Mouse (Mus musculus): ENCODE data around the gene Serpina12. TPM values are rescaled to one million over a fixed set of nuclear protein-coding genes. Genes with fewer than 3 reads are reported as not detected.
A peak's percentile ranks its signal among the peaks of the same experiment; 100 is the strongest.

Gene Serpina12
- polyA plus RNA-seq, 1 experiment from 2014 or later: not detected

DNA sequence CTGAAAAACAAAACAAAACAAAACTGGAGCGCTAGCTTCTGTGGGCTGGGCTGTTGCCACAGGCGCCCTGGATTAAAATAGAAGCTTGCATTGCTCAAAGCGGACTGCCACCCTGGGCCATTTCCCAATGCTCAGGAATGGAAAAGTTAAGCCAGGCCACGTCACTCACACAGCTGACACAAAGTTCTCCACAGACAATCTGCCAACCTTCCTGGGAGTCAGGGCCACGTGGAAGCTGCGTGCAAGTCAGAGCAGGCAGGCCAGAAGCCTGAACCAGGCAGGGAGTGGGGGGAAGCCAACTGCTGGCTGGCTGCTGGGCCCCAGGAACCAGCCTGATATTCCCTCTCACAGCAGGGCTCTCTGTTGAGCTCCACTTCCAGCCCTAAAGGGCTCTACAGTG, 2.8 kb downstream of the Serpina12 start:
- Histone ChIP-seq H3K27me3 (replicated peaks; ENCODE audit: control insufficient read depth, insufficient read depth, low read length) (no peaks in the 10 kb centered on the region), H3K9me3 (replicated peaks; ENCODE audit: control insufficient read depth, low read length) (no peaks in the 10 kb centered on the region), H3K4me3 (ENCODE audit: low read depth, low read length) (no peak overlapping the region), H3K4me1 (ENCODE audit: control insufficient read depth, insufficient read depth, low read length) (no peaks in the 10 kb centered on the region), H3K9ac (ENCODE audit: low read length) (no peak overlapping the region), H3K4me2 (ENCODE audit: low read length) (no peak overlapping the region), H3K36me3 (ENCODE audit: control insufficient read depth, insufficient read depth, low read length) (no peaks in the 10 kb centered on the region), H3K27ac (ENCODE audit: low read depth, low read length) (no peak overlapping the region)
- ATAC-seq: no peak
- no peak for DNase-seq (ENCODE audit: low spot score)
- WGBS: 66% methylated on average over 6 of the region's 6 CpGs

DNA sequence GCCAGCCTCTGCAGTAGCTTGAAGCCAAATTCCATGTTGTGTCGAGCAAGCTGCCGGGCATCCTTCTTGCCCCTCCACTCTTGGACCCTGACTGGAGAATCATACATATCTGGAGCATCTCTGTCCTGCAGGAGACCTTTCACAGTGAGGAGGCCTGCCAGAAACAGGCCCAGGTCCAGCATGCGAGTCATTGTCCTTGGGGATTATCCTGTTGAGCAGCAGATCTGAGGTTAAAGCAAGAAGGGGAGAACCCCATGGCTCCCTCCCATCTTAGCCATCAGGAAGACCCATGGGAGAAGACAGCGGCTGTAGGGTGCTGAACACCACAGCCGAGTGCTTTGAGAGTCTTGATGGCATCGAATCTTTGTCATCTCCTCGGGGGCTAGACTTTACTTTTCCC, 6.1 kb downstream of the Serpina12 start:
- Histone ChIP-seq H3K4me1 (ENCODE audit: control insufficient read depth, insufficient read depth, low read length) (no peaks in the 10 kb centered on the region), H3K27ac (ENCODE audit: low read depth, low read length) (no peak overlapping the region), H3K4me2 (ENCODE audit: low read length) (no peak overlapping the region), H3K4me3 (ENCODE audit: low read depth, low read length) (no peak overlapping the region), H3K9me3 (replicated peaks; ENCODE audit: control insufficient read depth, low read length) (no peaks in the 10 kb centered on the region), H3K9ac (ENCODE audit: low read length) (no peak overlapping the region), H3K27me3 (replicated peaks; ENCODE audit: control insufficient read depth, insufficient read depth, low read length) (no peaks in the 10 kb centered on the region), H3K36me3 (ENCODE audit: control insufficient read depth, insufficient read depth, low read length) (no peaks in the 10 kb centered on the region)
- 90% methylated on average over 7 of the region's 7 CpGs for WGBS
- DNase-seq (ENCODE audit: low spot score) (no peak), ATAC-seq (no peak)

DNA sequence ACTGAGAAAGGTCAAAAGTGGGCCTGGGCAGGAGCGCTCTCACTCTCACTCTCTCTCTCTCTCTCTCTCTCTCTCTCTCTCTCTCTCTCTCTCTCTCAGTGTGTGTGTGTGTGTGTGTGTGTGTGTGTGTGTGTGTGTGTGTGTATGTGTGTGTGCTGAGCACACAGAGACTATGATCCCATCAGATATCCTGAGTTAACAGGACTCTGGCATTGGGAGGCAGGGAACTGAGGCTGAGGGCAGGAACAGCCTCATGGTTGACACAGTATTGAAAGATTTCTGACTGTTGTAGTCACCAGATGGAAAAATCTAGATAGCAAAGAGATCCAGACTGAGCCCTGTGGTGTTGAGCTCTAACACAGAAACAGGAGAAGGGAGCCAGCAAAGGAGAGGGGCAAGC, 10.5 kb downstream of the Serpina12 start:
- DNase-seq (ENCODE audit: low spot score) (no peak), ATAC-seq (no peak)
- Histone ChIP-seq H3K36me3 (ENCODE audit: control insufficient read depth, insufficient read depth, low read length) (no peaks in the 10 kb centered on the region), H3K9me3 (replicated peaks; ENCODE audit: control insufficient read depth, low read length) (no peaks in the 10 kb centered on the region), H3K27ac (ENCODE audit: low read depth, low read length) (no peak overlapping the region), H3K9ac (ENCODE audit: low read length) (no peak overlapping the region), H3K4me2 (ENCODE audit: low read length) (no peak overlapping the region), H3K4me1 (ENCODE audit: control insufficient read depth, insufficient read depth, low read length) (no peaks in the 10 kb centered on the region), H3K4me3 (ENCODE audit: low read depth, low read length) (no peak overlapping the region), H3K27me3 (replicated peaks; ENCODE audit: control insufficient read depth, insufficient read depth, low read length) (no peaks in the 10 kb centered on the region)
- WGBS: 100% methylated on average over 1 of the region's 1 CpGs

DNA sequence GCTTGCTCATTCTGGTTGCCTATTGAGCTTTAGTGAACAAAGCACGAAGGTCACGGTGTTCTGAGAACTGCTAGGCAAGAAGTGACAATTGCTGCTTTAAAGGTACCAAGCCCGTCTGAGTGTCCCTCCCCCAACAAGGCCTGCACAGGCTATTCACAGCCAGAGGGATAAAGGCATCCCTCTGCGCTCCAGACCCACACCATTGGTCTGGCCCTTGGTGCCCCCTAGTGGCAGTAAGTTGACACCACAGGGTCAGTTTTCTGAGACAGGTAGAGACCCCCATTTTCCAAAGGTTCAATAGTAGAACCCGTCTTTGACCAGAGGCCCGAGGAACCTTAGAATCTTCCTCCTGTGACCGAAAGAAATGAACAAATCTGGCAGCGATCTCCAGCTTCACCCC, 14.3 kb downstream of the Serpina12 start:
- Histone ChIP-seq H3K9me3 (replicated peaks; ENCODE audit: control insufficient read depth, low read length) (no peaks in the 10 kb centered on the region), H3K36me3 (ENCODE audit: control insufficient read depth, insufficient read depth, low read length) (no peaks in the 10 kb centered on the region), H3K9ac (ENCODE audit: low read length) (no peak overlapping the region), H3K27ac (ENCODE audit: low read depth, low read length) (no peak overlapping the region), H3K4me1 (ENCODE audit: control insufficient read depth, insufficient read depth, low read length) (no peaks in the 10 kb centered on the region), H3K4me3 (ENCODE audit: low read depth, low read length) (no peak overlapping the region), H3K27me3 (replicated peaks; ENCODE audit: control insufficient read depth, insufficient read depth, low read length) (no peaks in the 10 kb centered on the region), H3K4me2 (ENCODE audit: low read length) (no peak overlapping the region)
- 39% methylated on average over 8 of the region's 8 CpGs for WGBS
- DNase-seq (ENCODE audit: low spot score): peak; percentile 1
- no peak for ATAC-seq

DNA sequence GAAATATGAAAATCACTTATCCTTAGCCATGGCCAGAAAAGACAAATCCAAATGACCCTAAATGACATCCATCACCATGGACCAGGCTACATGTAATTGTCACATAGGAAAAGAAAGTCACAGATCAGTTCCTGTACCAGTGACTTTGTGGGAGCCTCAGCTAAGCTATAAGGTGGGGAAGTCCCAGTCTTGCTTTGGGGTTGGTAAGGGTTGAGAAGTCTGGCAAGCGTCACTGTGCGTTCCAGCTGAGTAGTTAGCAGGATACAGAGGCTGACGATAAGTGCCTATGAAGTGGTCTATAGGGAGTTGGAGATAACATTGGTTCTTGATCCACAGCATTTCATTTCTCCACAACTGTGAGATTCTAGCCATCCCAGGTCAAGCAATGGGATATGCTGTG, 29.0 kb downstream of the Serpina12 start:
- no peaks in the 10 kb centered on the region for H3K27me3 ChIP-seq (replicated peaks; ENCODE audit: control insufficient read depth, insufficient read depth, low read length)
- no peaks in the 10 kb centered on the region for H3K36me3 ChIP-seq (ENCODE audit: control insufficient read depth, insufficient read depth, low read length)
- WGBS: 90% methylated on average over 3 of the region's 3 CpGs

DNA sequence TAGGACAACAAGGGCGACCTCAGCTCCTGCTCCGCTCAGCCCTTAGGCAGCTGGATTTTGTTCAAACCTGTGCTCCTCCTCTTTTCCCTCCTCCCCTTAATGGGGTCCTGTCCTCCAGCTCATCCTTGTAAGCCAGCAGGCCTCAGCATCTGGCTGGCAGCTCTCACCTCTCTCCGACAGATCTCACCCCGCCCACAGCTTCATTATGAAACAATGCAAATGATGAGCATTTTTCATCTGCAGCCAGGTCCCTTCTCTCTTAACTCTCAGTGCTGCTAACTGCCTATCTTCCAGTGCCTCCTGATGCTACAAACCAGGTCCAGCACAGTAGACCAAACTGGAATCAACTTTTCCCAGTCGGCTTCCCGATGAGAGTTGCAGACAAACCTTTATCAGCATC, 30.6 kb downstream of the Serpina12 start, which contains the start of gene Serpina9:
Gene Serpina9 (minus strand): TSS at position 136 of the 400 bp plus-strand sequence.
- Histone ChIP-seq H3K4me3 (ENCODE audit: low read depth, low read length) (no peak within 1 kb of the TSS), H3K4me2 (ENCODE audit: low read length) (no peak within 1 kb of the TSS), H3K9me3 (replicated peaks; ENCODE audit: control insufficient read depth, low read length) (no peaks in the 10 kb centered on the region), H3K4me1 (ENCODE audit: control insufficient read depth, insufficient read depth, low read length) (no peaks in the 10 kb centered on the region), H3K27ac (ENCODE audit: low read depth, low read length) (no peak within 1 kb of the TSS), H3K9ac (ENCODE audit: low read length) (no peak within 1 kb of the TSS), H3K36me3 (ENCODE audit: control insufficient read depth, insufficient read depth, low read length) (no peaks in the 10 kb centered on the region), H3K27me3 (replicated peaks; ENCODE audit: control insufficient read depth, insufficient read depth, low read length) (no peaks in the 10 kb centered on the region)
- ATAC-seq (no peak), DNase-seq (ENCODE audit: low spot score) (no peak)
- 92% methylated on average over 6 of the region's 6 CpGs for WGBS

More for the DNA sequence above, 29.0 kb downstream of the Serpina12 start:
- Histone ChIP-seq H3K9me3 (replicated peaks; ENCODE audit: control insufficient read depth, low read length) (no peaks in the 10 kb centered on the region), H3K9ac (ENCODE audit: low read length) (no peak overlapping the region), H3K4me1 (ENCODE audit: control insufficient read depth, insufficient read depth, low read length) (no peaks in the 10 kb centered on the region), H3K4me3 (ENCODE audit: low read depth, low read length) (no peak overlapping the region), H3K4me2 (ENCODE audit: low read length) (no peak overlapping the region), H3K27ac (ENCODE audit: low read depth, low read length) (no peak overlapping the region)
- ATAC-seq: no peak
- no peak for DNase-seq (ENCODE audit: low spot score)

DNA sequence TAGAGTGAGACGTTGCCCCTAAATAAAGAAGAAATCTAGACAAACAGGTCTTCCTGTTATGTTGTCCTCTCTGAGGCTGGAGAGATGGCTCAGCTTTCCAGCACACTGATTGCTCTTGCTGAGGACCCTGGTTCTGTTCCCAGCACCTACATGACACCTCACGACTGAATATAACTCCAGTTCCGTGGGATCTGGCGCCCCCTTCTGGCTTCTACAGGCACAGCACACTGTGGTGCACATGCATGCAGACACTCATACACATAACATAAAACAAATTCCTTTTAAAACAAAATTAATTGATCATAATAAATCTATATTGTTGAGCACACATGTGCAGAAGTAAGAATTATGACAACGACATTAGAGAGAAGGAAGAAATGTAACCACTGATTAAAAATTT, 39.6 kb downstream of the Serpina12 start:
- H3K9me3 ChIP-seq (replicated peaks; ENCODE audit: control insufficient read depth, low read length): no peaks in the 10 kb centered on the region
- no peak for ATAC-seq
- H3K27ac ChIP-seq (ENCODE audit: low read depth, low read length): no peak overlapping the region
- H3K4me3 ChIP-seq (ENCODE audit: low read depth, low read length): no peak overlapping the region
- no peak overlapping the region for H3K9ac ChIP-seq (ENCODE audit: low read length)
- no peaks in the 10 kb centered on the region for H3K36me3 ChIP-seq (ENCODE audit: control insufficient read depth, insufficient read depth, low read length)
- H3K27me3 ChIP-seq (replicated peaks; ENCODE audit: control insufficient read depth, insufficient read depth, low read length): no peaks in the 10 kb centered on the region
- no peaks in the 10 kb centered on the region for H3K4me1 ChIP-seq (ENCODE audit: control insufficient read depth, insufficient read depth, low read length)
- no peak for DNase-seq (ENCODE audit: low spot score)
- no peak overlapping the region for H3K4me2 ChIP-seq (ENCODE audit: low read length)
- WGBS: 83% methylated on average over 5 of the region's 5 CpGs

DNA sequence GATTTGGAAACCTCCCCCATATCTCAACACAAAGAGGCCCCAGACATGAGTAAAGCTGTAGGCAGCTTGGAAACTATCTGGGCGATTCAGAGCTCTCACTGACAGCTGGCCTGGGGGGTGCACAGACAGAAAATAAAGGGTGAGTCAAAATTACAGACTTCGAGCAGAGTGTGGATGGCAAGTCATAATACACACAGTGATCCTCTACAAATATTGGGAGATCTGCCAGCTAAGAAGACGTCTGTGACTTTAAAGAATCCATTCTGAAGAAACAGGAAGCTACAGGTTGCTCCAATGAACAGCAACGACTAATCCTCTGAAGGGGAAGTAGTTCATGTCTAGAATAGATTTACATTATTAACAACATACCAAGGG, 41.0 kb downstream of the Serpina12 start:
- DNase-seq (ENCODE audit: low spot score) (no peak), ATAC-seq (no peak)
- no peak overlapping the region for H3K4me2 ChIP-seq (ENCODE audit: low read length)
- 62% methylated on average over 4 of the region's 4 CpGs for WGBS
- no peaks in the 10 kb centered on the region for H3K4me1 ChIP-seq (ENCODE audit: control insufficient read depth, insufficient read depth, low read length)
- no peaks in the 10 kb centered on the region for H3K27me3 ChIP-seq (replicated peaks; ENCODE audit: control insufficient read depth, insufficient read depth, low read length)
- H3K36me3 ChIP-seq (ENCODE audit: control insufficient read depth, insufficient read depth, low read length): no peaks in the 10 kb centered on the region
- no peaks in the 10 kb centered on the region for H3K9me3 ChIP-seq (replicated peaks; ENCODE audit: control insufficient read depth, low read length)
- H3K4me3 ChIP-seq (ENCODE audit: low read depth, low read length): no peak overlapping the region
- H3K27ac ChIP-seq (ENCODE audit: low read depth, low read length): no peak overlapping the region
- H3K9ac ChIP-seq (ENCODE audit: low read length): no peak overlapping the region

DNA sequence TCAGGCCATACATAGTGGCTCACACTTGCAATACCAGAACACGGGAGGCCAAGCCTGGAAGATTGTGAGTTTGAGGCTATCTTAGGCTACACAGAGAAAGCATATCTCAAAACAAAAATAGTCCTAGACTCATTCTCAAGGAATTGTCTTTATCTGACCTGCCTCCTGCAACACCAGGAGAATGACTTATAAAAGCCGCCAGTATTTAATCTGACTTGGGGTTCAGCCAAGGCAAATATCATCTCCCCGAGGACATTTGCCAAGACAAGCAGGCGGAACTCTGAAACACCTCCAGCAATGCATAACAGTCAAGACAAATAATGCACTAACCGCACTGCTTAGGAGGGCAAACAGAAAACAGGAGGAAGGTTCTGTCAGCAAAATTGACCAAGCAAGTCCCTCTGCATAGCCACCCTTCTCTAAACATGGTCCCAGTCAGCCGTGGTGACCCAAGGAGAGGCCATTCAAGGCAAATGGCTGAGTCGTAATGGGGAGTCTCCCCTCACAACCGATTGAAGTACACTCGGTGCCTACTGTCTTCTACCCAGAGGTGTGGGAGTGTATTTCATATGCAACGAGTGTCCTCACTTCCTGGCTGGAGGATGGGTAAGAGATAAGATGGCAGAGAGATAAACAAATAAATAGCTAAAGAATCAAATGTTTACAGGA, 41.5 kb downstream of the Serpina12 start:
- Histone ChIP-seq H3K9me3 (replicated peaks; ENCODE audit: control insufficient read depth, low read length) (no peaks in the 10 kb centered on the region), H3K4me3 (ENCODE audit: low read depth, low read length) (no peak overlapping the region), H3K9ac (ENCODE audit: low read length) (no peak overlapping the region), H3K36me3 (ENCODE audit: control insufficient read depth, insufficient read depth, low read length) (no peaks in the 10 kb centered on the region), H3K4me1 (ENCODE audit: control insufficient read depth, insufficient read depth, low read length) (no peaks in the 10 kb centered on the region), H3K27me3 (replicated peaks; ENCODE audit: control insufficient read depth, insufficient read depth, low read length) (no peaks in the 10 kb centered on the region), H3K4me2 (ENCODE audit: low read length) (no peak overlapping the region), H3K27ac (ENCODE audit: low read depth, low read length) (no peak overlapping the region)
- peak; percentile 6 for DNase-seq (ENCODE audit: low spot score)
- ATAC-seq: no peak
- 86% methylated on average over 10 of the region's 10 CpGs for WGBS

Data from forebrain, embryonic 14.5 days (tissue).